Mouse (Mus musculus) brown adipose tissue, adult 24 weeks (tissue): ENCODE measurements around the gene Cc2d1a. TPM values are rescaled to one million over a fixed set of nuclear protein-coding genes. Genes with fewer than 3 reads are reported as not detected.

Experiments used
- H3K27ac ChIP-seq: fragments of 200-500 bp; replicated peaks from 2 replicates; pipeline ENCODE4 v1.5.1; 2012; ENCODE audit warnings: low read depth, mild to moderate bottlenecking, low read length
- H3K4me1 ChIP-seq: fragments of 200-500 bp; 2 replicates; pipeline ENCODE4 v1.6.1; 2012; ENCODE audit warnings: low read length, mixed read lengths; ENCODE audit not compliant: control insufficient read depth, insufficient read depth, insufficient read length
- H3K4me3 ChIP-seq: fragments of 200-500 bp; 2 replicates; pipeline ENCODE4 v1.5.1; 2012; ENCODE audit warnings: low read depth, mild to moderate bottlenecking, low read length, moderate library complexity; ENCODE audit not compliant: insufficient read depth
- polyA plus RNA-seq: library from polyadenylated mRNA; stranded (reverse); fragments of >200 nt; gene quantifications from 2 replicates; pipeline ENCODE4 v1.2.4, GENCODE M21; 2012; ENCODE audit not compliant: missing spikeins, insufficient read depth, insufficient read length

Cc2d1a gene
- polyA plus RNA-seq, 1 experiment = 6.8 TPM

DNA sequence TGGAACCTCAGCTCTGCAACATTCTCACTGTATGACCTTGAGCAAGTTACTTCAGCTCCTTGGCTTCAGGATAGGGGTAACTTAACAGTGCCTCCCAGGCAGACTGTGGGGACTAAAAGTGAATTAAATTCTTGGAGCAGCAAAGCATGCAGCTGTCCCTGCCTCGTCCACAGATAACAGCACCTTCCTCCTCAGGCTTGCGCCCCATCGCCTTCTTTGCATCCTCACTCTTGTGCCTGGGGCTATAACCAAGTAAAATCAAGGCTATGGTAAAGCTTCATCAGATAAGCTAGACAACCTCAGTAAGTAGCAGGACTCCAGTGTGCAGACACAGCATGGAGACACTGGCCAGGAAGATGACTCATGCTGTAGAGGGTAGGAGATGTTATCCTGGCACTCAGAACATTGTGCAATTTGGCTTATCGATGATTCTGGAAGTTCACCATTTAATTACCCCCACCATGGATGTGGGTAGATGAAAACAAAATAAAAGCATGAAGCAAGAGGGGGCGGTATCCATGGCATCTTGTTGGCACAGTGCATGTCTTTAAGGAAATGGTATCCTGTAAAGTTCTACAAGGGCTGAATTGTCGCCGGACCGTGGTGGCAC is 3.0 kb downstream of the Cc2d1a start:
- Histone ChIP-seq H3K4me1 (peaks cover 6% of the 10 kb centered on the region), H3K4me3 (no peak overlapping the region), H3K27ac (no peak overlapping the region)

DNA sequence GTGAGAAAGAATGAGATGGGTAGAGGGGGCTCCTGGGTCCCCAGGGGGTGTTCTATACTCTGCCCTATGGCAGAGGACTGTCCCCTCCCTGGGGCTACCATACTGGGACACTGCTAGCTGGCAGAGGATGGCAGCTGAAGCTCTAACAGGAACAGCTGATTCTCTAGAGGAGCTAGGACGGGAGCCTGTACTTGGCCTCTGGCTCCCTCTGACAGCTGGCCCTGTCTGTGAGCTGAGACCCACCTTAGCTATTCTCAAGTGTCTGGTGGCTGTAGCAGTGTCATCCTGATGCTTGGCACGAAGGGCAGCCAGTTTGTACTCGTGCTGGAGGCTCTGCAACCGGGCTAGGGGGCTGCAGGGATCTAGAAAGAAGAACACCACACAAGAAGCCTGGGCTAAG is 6.9 kb downstream of the Cc2d1a start:
- Histone ChIP-seq H3K4me3 (no peak overlapping the region), H3K4me1 (no peaks in the 10 kb centered on the region), H3K27ac (no peak overlapping the region)

DNA sequence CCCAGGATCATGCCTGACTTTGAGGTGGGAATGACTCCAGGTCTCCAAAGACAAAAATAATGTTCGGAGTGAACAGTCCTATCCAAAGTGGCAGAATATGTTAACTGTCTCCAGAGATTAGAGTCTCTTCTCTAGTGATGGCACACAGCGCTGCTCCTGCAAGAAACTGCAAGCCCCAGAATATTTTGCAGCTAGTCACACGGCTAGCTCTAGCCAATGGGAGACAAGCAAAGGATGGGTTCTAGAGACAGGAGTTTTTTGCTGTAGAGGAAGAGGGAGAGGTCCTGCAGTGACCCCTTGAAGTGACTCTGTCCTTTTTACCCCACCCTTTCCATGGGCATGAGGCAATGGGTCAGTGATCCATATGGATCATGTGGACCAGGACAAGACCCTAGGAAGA is 9.9 kb downstream of the Cc2d1a start:
- Histone ChIP-seq H3K4me3 (no peak overlapping the region), H3K4me1 (no peaks in the 10 kb centered on the region), H3K27ac (no peak overlapping the region)

DNA sequence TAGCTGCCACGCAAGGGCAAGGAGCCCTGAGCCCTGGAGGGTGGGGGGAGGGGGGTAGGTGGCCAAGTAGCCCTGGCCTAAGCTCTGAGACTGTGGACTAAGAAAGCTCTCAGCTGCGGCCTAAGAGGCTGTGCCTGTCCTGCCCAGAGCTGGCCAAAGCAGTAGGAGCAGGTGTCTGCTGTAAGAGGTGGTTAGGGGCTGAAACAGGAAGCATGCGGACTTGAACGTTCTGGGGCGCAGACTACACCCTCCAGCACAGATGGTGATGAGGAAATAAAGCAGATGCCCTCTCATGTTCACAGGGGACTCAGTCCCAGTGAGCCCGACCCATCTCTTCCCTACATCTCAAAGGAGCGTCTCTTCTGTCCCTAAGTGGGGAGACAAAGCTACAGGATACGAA is 15.5 kb downstream of the Cc2d1a start:
- H3K4me1 ChIP-seq = no peaks in the 10 kb centered on the region
- no peak overlapping the region for H3K27ac ChIP-seq
- H3K4me3 ChIP-seq = no peak overlapping the region

DNA sequence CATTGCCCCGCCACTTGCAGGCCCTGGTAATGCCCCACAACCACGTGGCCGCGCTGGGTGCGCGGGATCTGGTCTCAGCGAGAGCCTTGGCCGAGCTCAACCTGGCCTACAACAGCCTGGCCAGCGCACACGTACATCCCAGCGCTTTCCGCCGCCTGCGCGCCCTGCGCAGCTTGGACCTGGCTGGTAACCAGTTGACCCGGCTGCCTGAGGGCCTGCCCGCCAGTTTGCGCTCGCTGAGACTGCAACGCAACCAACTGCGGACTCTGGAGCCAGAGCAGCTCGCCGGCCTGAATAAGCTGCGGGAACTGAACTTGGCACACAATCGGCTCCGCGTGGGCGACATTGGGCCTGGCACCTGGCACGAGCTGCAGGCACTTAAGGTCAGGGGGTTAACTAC is 16.9 kb downstream of the Cc2d1a start:
- Histone ChIP-seq H3K4me3 (no peak overlapping the region), H3K4me1 (no peaks in the 10 kb centered on the region), H3K27ac (no peak overlapping the region)

DNA sequence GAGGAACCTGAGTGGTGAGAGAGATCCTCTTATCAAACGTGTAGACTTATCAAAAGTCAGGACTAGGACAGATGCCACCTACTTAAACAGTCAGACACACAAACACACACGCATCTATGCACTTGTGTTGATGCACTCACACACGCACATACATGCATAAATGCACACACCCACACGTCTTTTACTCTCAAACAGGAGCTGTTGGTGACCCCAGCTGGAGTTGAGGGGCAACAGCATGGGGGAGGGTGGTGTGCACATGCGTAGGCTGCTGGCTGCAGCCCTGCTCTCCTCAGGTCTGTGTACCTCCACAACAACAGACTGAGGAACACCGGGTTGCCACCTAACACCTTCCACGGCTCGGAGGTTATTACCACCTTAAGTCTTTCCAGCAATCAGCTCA is 19.5 kb downstream of the Cc2d1a start:
- no peak overlapping the region for H3K4me3 ChIP-seq
- no peak overlapping the region for H3K27ac ChIP-seq
- no peaks in the 10 kb centered on the region for H3K4me1 ChIP-seq

DNA sequence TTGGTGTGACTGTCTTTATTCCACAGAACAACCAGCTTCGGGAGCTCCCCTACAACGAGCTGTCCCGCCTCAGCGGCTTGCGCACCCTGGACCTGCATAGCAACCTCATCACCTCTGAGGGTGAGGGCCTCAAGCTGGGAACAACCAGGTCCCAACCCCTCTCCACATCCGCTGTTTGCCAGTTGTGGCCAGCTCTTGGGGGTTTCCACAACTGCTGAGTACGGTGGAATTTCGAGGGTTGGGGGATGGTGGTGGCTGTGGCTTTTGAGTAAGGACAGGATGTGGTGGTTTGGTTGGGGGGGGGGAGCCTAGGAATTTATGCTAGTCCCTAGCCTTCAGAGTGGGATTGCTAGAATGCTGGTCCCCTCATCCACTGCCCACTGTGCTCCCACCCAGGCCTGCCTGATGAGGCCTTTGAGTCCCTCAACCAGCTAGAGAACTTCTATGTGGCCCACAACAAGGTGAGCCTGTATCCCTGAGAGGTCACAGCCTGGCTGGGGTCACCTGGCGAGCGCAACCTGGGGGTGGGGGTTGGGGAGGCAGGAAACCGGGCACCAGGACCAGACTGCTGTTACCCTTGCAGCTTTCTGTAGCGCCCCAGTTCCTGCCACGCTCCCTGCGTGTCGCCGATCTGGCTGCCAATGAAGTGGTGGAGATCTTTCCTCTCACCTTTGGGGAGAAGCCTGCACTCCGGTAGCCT is 20.4 kb downstream of the Cc2d1a start:
- no peaks in the 10 kb centered on the region for H3K4me1 ChIP-seq
- H3K4me3 ChIP-seq = no peak overlapping the region
- no peak overlapping the region for H3K27ac ChIP-seq

DNA sequence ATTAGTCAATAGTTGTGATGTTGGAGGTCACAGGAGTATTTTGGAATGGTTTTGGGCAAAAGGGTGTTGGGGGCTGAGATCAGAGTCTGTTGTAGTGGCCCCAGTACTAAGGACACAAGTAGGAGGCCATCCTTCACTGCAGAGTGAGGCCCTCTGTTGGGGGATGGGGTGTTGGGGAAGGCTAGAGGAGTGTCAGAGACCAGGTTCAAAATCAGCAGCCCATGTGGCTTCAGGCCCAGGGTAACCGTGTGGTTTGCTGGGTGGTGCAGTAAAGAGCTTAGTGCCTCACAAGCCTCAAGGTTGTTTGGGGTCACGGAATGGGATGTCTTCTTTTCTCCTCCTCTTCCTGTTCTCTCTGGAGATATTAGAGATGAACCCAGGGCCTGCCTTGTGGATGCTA is 21.0 kb downstream of the Cc2d1a start:
- Histone ChIP-seq H3K4me1 (no peaks in the 10 kb centered on the region), H3K4me3 (no peak overlapping the region), H3K27ac (no peak overlapping the region)

DNA sequence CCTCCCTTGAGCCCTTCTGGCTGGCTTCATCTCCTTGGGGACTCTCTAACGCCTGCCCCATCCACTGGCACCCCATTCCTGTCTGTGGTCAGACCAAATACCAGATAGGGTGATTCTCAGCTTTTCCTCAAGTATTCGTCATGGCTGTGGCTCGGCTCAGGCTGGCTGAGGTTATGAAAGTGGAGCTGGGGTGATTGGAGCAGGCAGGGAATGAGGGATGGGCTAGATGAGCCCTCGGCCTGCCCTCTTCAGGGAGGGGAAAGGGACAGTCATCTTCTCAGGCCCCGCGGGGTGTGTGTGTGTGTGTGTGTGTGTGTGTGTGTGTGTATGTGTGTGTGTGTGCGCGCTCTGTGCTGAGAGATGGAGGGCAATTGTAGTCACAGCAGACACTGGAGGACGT is 22.1 kb downstream of the Cc2d1a start, which contains the start of gene Podnl1:
Podnl1 (plus strand) TSS at position 334 of the 400 bp plus-strand sequence.
- no peak within 1 kb of the TSS for H3K4me3 ChIP-seq
- H3K27ac ChIP-seq = no peak within 1 kb of the TSS
- no peaks in the 10 kb centered on the region for H3K4me1 ChIP-seq

DNA sequence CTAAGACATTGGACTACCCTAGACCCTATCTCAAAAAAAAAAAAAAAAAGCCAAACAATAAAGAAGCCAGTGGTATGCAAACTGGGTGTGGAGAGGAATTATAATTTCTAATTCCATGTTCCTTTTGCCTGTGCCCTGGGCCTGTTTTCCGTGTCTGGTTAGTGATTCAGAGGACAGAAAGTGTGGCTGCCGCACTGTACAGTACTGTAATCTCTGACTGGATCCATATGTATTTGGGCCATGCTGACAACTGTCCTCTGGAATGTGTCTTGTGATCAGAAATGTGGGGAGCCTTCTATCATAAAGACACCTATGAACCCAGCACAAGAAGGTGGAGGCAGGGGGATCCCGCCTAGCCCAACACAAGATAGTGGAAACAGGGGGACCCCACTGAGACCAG is 25.6 kb downstream of the Cc2d1a start:
- no peak overlapping the region for H3K4me3 ChIP-seq
- H3K27ac ChIP-seq = no peak overlapping the region
- no peaks in the 10 kb centered on the region for H3K4me1 ChIP-seq

DNA sequence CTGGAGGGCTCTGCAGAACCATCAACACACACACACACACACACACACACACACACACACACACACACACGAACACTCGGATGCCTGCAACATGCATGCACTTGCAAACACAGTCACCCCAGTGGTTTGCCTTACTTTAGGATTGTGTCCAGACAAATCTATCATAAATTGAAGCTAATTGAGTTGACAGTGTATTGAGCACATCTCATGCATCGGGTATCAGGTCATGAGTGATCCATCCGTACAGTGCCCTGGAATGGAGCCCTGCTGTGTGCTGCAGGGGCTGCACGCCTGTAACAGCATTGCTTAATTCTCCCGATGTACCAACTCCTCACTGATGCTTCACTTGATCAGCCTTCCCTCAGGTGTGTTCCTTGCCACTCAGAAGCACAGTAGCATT is 32.1 kb downstream of the Cc2d1a start:
- no peak overlapping the region for H3K27ac ChIP-seq

DNA sequence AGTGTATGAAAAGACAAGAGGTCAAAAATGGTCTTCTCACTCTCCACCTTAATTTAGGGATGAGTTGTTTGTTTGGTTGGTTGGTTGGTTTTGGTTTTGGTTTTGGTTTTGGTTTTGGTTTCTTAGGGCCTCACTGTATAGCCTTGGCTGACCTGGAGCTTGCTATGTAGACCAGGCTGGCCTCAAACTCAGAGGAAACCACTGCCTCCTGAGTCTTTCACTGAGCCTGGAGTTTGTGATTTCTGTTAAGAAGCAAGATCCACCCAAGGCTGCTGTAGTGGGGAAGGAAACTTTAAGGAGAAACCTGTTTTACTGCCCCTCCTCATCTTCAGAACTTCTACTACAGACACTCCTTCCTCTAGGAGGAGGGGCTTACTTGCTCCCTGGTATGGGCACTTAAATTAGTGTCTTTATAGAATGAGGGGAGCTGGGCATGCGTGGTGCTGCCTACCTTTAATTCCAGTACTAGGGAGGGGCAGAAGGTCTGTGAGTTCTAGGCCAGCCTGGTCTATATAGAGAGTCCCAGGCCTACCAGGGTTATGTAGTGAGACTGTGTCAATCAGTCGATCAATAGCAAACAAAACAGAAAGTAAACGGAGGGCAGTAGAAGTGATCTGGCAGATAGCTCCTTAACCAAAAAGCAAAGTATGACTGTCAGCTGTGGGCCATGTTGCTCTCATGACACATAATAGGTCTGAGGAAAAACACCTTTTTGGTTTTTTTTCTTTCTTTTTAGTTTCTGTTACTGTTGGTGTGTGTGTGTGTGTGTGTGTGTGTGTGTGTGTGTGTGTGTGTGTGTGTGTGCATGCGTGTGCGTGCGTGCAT is 41.3 kb downstream of the Cc2d1a start:
- H3K27ac ChIP-seq = no peak overlapping the region
- no peak overlapping the region for H3K4me3 ChIP-seq
- peaks cover 3% of the 10 kb centered on the region; the same call in 1 of the 2 replicates for H3K4me1 ChIP-seq

More for the DNA sequence above, 32.1 kb downstream of the Cc2d1a start:
- Histone ChIP-seq H3K4me1 (no peaks in the 10 kb centered on the region), H3K4me3 (no peak overlapping the region)

DNA sequence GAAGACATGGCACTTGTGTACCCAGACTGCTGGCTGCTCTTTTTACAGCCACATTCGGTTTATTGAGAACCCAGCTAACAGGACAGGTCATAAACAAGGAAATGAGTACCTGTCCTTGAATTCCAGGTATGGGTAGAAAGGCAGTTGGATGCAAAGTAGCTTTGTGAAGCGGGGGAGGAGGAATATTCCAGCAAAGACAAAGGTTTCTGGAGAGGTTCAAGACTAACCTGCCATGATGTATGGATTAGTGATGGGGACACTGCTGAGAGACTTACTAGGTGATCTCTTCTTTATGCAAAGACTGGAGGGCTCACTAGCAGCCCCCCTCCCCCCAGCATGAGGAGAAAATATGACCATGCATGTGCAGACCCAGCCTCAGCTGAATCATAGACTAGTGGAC is 42.1 kb downstream of the Cc2d1a start:
- Histone ChIP-seq H3K4me1 (peaks cover 3% of the 10 kb centered on the region; the same call in 1 of the 2 replicates), H3K27ac (no peak overlapping the region), H3K4me3 (no peak overlapping the region)

DNA sequence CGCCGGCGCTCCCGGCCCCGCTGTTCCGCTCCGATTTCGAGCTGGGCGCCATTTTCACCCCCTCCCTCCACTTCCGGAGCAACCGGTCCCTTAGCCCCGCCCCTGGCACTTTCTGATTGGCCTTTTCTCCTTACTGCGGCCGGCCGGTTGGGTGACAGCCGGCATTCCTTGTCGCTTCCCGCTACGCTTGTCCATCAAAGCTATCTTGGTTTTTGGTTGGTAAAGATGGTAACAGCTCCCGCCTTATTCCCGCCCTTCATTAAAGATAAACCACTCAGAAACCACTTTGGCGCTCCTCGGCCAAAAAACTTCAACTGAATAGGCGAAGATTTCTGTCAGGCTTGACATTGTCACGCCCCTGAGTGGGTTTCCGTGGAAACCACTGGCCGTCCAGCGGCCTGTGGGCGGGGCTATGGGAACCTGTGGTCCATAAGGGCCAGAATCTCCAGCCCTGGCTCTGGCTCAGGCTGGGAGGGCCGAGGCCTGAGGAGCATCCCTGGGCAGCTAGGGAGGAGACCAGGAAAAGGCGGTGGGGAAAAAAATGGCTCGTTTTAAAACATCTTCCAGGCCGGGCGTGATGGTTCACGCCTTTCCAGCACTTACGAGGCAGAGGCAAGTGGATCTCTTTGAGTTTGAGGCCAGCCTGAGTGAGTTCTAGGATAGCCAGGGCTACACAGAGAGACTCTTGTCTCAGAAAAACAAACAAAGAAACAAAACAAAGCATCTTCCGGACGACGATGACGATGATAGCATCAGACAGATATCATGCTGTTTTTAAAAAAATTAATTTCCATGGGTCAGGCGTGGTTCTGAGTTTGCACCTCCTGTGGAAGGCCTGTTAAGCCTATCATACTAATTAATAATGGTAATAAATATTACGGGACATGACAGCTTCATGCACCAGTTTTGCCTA is 42.8 kb downstream of the Cc2d1a start, which contains the start of gene Dcaf15:
Dcaf15 (minus strand) TSS at position 72 of the 913 bp plus-strand sequence.
- H3K27ac ChIP-seq = no peak within 1 kb of the TSS
- peak within 1 kb of the TSS; percentile 65 for H3K4me3 ChIP-seq
- H3K4me1 ChIP-seq = peaks cover 3% of the 10 kb centered on the region; the same call in 1 of the 2 replicates
